Mouse (Mus musculus) embryo, embryonic 11.5 days (tissue): ENCODE measurements at regions not wholly inside any gene's neighbourhood (a gene's known extent, or its start where the extent isn't known, plus 50 kb on each side); places are given as distances from the start of the nearest gene placed in this dataset.

Experiments
- DNase-seq: peaks from one replicate; pipeline ENCODE4 v3.0.0-alpha.2; 2012; ENCODE audit warnings: low read depth, low spot score

DNA sequence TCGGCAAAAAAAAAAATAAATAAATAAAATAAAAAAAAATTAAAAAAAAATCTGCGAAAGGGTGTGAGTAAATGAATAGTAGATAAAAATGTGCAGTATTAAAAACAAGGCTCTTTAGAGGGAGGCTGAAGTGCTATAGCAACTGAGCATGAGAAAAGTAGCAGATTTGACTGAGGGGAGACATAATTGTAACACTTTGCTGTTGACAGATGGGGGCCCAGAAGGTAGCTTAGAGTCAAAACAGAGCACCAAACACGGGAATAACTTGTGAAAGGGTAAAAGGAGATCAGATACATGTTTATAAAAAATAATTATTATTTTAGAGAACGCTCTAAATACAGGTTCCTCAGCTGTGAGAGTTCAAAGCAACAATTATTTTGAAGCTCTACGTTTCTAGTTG lies 605.1 kb downstream of the Tmem182 start:
- DNase-seq, result no peak

GRCm38 (mm10) chr1:41411641-41412040 lies 606.2 kb downstream of the Tmem182 start:
- DNase-seq, result no peak

DNA sequence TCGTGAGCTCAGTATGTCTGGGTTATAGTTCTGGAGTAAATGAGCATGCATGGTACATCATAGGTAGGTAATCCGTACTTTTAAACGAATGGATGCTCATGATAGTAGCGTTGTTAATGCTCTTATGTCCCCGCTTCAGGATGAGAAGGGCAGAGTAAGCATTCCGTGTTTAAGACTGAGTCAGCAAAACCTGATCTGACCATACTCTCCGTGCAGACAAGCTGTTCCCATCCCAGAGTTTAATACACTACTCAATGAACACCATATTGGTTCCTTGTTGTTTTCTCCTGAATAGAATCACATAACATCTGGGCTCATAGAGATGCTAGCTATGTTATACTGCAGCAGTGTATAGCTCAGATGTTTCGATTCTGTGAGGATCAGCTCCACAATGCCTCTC lies 606.7 kb downstream of the Tmem182 start:
- no peak for DNase-seq

- no peak for DNase-seq
Observed at GRCm38 (mm10) chr1:41420489-41421327, 615.3 kb downstream of the Tmem182 start.

DNA sequence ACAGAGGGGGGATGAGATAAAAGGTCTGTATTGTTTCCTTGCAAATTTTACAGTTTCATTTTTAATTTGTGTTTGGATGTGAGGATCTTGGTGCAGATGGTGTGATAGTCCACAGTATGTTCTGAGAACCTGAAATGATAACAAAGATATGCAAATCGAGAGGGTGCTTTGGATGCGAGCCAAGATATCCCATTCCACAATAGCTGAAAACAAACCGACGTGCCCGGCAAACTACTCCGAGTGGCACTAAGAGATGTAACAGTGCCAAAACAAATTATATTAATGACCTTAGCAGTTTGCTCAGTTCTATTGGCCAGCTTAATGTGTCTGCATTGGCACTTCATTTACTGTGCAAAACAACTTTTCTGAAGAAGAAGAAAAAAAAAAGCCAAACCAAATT lies 622.5 kb downstream of the Tmem182 start:
- no peak for DNase-seq

DNA sequence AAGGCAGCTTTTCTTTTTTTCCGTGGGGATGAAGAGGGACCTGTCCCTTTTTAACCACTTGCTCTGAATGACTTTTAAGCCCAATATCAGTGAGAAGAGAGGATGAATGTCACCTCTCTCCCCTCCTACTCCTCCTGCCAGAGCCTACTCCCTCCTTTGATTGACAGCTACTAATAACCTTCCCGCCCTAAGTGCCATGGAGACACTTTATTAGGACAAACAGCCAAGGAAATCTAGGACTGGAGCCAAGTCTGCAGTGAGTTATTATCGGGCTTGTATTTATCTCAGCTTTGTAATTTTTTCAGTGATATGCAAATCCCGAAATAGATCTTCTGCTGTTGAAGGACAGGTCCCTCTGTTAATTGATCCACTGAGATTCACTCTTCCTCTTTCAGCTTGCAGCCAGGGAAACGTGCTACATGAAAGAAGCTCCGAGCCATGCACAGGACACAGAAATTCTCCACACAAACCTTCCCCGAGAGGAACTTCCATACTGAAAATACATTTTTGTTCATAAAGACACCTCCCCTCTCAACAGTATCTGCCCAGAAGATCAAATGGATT lies 625.8 kb downstream of the Tmem182 start:
- no peak for DNase-seq

DNA sequence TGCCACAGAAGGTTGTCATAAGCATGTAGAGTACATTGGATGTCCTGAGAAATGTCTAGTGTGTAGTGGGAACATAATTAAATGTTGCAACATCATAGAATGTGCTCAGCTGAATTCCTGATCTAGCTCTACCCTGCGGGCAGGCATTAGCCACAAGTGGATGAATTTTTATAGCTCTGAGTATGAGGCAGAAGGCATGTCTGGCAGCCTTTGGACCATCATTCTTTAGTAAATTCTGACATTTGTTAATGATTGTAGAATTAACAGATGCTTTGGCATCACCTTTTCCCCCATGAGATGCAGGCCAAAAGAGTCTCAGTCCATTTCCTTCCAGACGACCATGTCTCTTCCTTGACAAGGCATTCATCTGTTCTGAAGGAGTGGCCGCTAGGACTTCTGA lies 630.0 kb downstream of the Tmem182 start:
- no peak for DNase-seq

- no peak for DNase-seq
Observed at GRCm38 (mm10) chr1:41449972-41450371, 644.6 kb downstream of the Tmem182 start.
